Mouse (Mus musculus) G1E (cell line): ENCODE data around the gene 5830473C10Rik.

ENCODE experiments used
- CTCF ChIP-seq: IDR thresholded peaks from 2 replicates; pipeline ENCODE4 v1.5.1; 2012; ENCODE audit warnings: low read depth, low read length, inconsistent platforms, mixed read lengths
- GATA1 ChIP-seq: IDR thresholded peaks from 2 replicates; pipeline ENCODE4 v1.6.1; 2012; ENCODE audit warnings: borderline replicate concordance, low read length, inconsistent platforms, mixed read lengths
- POLR2AphosphoS5 ChIP-seq: IDR thresholded peaks from 2 replicates; pipeline ENCODE4 v1.6.1; 2012; ENCODE audit warnings: low read depth, low read length, inconsistent platforms; ENCODE audit not compliant: insufficient replicate concordance
- TAL1 ChIP-seq: conservative IDR thresholded peaks from 2 replicates; pipeline ENCODE4 v1.6.1; 2012; ENCODE audit warnings: low read depth, low read length, inconsistent platforms, mixed read lengths

- TF ChIP-seq CTCF, result no peak
- no peak for TF ChIP-seq GATA1
- TF ChIP-seq POLR2AphosphoS5, result no peak
- no peak for TF ChIP-seq TAL1
These were observed 7.4 kb downstream of the 5830473C10Rik start for GRCm38 (mm10) chr5:90568338-90568737.
